Mouse (Mus musculus) ES-Bruce4 (cell line): Measurements from ENCODE around the gene Tubb3.

Experiments used
- CTCF ChIP-seq: IDR thresholded peaks from one replicate; pipeline ENCODE4 v1.8.1; 2011; ENCODE audit warnings: low read depth, low read length
- EP300 ChIP-seq: IDR thresholded peaks from 2 replicates; pipeline ENCODE4 v1.6.1; 2011; ENCODE audit warnings: low read depth, low read length; ENCODE audit not compliant: insufficient read depth
- POLR2A ChIP-seq: IDR thresholded peaks from one replicate; pipeline ENCODE4 v1.8.1; 2011; ENCODE audit warnings: low read length; ENCODE audit not compliant: insufficient read depth

DNA sequence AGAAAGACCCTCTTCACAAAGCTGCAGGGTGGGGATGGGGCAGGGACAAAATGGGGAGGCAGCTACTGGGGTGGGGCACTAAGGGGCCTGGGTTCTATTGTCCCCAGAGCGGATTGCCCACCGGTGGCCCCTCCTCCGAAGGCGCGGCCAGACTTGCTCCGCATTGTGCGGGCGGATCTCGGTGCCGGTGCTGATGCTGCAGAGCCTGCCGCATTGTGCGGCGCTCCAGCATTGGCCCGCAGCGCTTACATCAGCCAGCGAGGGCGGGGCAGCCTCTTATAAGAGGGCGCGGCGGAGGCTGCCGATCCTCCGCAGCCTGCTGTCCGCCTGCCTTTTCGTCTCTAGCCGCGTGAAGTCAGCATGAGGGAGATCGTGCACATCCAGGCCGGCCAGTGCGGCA, at the start of gene Tubb3:
- TF ChIP-seq CTCF (no peak), POLR2A (peak; percentile 57), EP300 (0 out of 2 replicates have a peak, but pooled peaks have one; percentile 19)
